Mouse (Mus musculus) adrenal gland, adult 8-10 months (tissue): Measurements from ENCODE around the gene Eif2ak4. TPM values are rescaled to one million over a fixed set of nuclear protein-coding genes. Genes with fewer than 3 reads are reported as not detected.

Source experiments
- DNase-seq: peaks from one replicate; pipeline ENCODE4 v3.0.0; 2022
- total RNA-seq, 4 experiments: library from RNA; stranded (reverse); gene quantifications; 2 replicates each; pipeline ENCODE4 v1.2.4; 2022

Eif2ak4 gene
- total RNA-seq = 10 to 100 TPM; 17.1 to 32.5 (median 26.1) TPM

GRCm38 (mm10) chr2:118388341-118389335 lies at the start of gene Eif2ak4:
Gene Eif2ak4, plus strand, starts transcription at chr2:118388618.
- DNase-seq = peak; percentile 100

GRCm38 (mm10) chr2:118341295-118341694 lies 47.1 kb upstream of the Eif2ak4 start:
- no peak for DNase-seq

- DNase-seq = no peak
Measured at GRCm38 (mm10) chr2:118343897-118344296, 44.5 kb upstream of the Eif2ak4 start.

GRCm38 (mm10) chr2:118345535-118345934 lies 42.9 kb upstream of the Eif2ak4 start:
- DNase-seq = no peak

GRCm38 (mm10) chr2:118353498-118353897 lies 34.9 kb upstream of the Eif2ak4 start:
- no peak for DNase-seq

- DNase-seq = no peak
Measured at GRCm38 (mm10) chr2:118353916-118354403, 34.5 kb upstream of the Eif2ak4 start.

GRCm38 (mm10) chr2:118355138-118355719 lies 33.2 kb upstream of the Eif2ak4 start:
- DNase-seq = no peak

GRCm38 (mm10) chr2:118371841-118372240 lies 16.6 kb upstream of the Eif2ak4 start:
- no peak for DNase-seq

- no peak for DNase-seq
Measured at GRCm38 (mm10) chr2:118372561-118372900, 15.9 kb upstream of the Eif2ak4 start.

- peak; percentile 15 for DNase-seq
Measured at GRCm38 (mm10) chr2:118372901-118373571, 15.4 kb upstream of the Eif2ak4 start, which contains the start of gene Gpr176. Gene Gpr176, minus strand, starts transcription at chr2:118373419.

GRCm38 (mm10) chr2:118373572-118374279 lies 14.7 kb upstream of the Eif2ak4 start:
- DNase-seq = peak; percentile 52

- DNase-seq = no peak
Measured at GRCm38 (mm10) chr2:118375522-118375921, 12.9 kb upstream of the Eif2ak4 start.

GRCm38 (mm10) chr2:118375931-118376330 lies 12.5 kb upstream of the Eif2ak4 start:
- no peak for DNase-seq

- DNase-seq = no peak
Measured at GRCm38 (mm10) chr2:118379756-118380155, 8.7 kb upstream of the Eif2ak4 start.

- no peak for DNase-seq
Measured at GRCm38 (mm10) chr2:118383387-118383786, 5.0 kb upstream of the Eif2ak4 start.

- no peak for DNase-seq
Measured at GRCm38 (mm10) chr2:118389569-118389968, 1.2 kb downstream of the Eif2ak4 start.

- no peak for DNase-seq
Measured at GRCm38 (mm10) chr2:118390072-118390471, 1.7 kb downstream of the Eif2ak4 start.

- no peak for DNase-seq
Measured at GRCm38 (mm10) chr2:118391201-118391600, 2.8 kb downstream of the Eif2ak4 start.

GRCm38 (mm10) chr2:118399751-118400150 lies 11.3 kb downstream of the Eif2ak4 start:
- no peak for DNase-seq

- DNase-seq = no peak
Measured at GRCm38 (mm10) chr2:118401834-118402727, 13.7 kb downstream of the Eif2ak4 start.

- no peak for DNase-seq
Measured at GRCm38 (mm10) chr2:118404336-118404735, 15.9 kb downstream of the Eif2ak4 start.
